Mouse (Mus musculus): Measurements from ENCODE around the gene Olfr12. TPM values are rescaled to one million over a fixed set of nuclear protein-coding genes. Genes with fewer than 3 reads are reported as not detected.

Olfr12 gene
- polyA plus RNA-seq, 1 experiment from 2014 or later = not detected

DNA sequence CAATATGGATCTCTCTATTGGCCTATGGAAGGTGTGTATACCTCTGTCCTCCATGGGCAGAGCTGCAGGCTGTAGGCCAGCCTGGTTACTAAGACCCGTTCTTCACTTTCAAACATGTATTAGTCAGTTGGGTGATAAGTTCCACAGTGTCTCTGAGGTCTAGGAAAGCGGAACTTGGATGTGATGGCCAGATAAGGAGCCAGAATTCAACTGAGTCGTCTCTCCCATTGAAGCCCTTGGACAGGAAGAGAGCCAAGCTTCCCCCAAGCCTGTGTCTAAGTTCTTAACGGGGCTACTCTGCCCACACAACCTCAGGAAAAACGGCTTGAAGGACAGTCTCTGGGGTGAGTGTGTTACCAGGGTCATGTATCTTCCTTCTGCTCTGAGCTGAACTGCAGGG lies 41.8 kb downstream of the Olfr12 start:
- 75% methylated on average over 5 of the region's 5 CpGs for WGBS

DNA sequence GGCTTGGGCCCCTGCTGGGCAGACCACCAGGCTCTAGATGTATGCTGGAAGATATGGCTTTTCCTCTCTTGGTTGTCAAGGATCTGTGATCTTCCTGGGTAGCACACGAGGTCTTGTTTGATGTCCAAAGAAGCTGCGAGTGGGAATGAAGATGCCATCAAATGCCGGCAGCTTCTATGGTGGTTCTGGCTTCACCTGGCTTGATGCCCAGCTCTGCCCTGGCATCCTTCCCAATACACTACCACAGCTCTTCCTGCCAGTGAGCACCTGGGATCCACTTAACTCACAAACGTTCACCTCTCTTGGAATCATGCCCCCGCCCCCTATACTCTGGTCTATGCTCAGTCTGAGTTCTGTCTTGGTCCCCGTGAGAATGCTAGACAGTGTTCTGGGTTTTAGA lies 49.5 kb downstream of the Olfr12 start:
- H3K36me3 ChIP-seq (replicated peaks) = no peaks in the 10 kb centered on the region
- H3K27ac ChIP-seq = no peak overlapping the region
- no peaks in the 10 kb centered on the region for H3K4me1 ChIP-seq
- H3K9me3 ChIP-seq = no peaks in the 10 kb centered on the region
- no peaks in the 10 kb centered on the region for H3K27me3 ChIP-seq (replicated peaks)
- no peak for ATAC-seq (replicated peaks)
- WGBS = 82% methylated on average over 6 of the region's 6 CpGs
- no peak overlapping the region for H3K9ac ChIP-seq
- H3K4me3 ChIP-seq = no peak overlapping the region
- no peak overlapping the region for H3K4me2 ChIP-seq

More for the DNA sequence above, 41.8 kb downstream of the Olfr12 start:
- Histone ChIP-seq H3K27ac (no peak overlapping the region), H3K4me3 (no peak overlapping the region), H3K4me1 (no peaks in the 10 kb centered on the region), H3K27me3 (replicated peaks) (no peaks in the 10 kb centered on the region), H3K36me3 (replicated peaks) (no peaks in the 10 kb centered on the region), H3K4me2 (no peak overlapping the region), H3K9me3 (no peaks in the 10 kb centered on the region), H3K9ac (no peak overlapping the region)
- no peak for ATAC-seq (replicated peaks)

GRCm38 (mm10) chr1:92669430-92669829 lies 51.8 kb downstream of the Olfr12 start:
- Histone ChIP-seq H3K4me3 (no peak overlapping the region), H3K4me1 (no peaks in the 10 kb centered on the region), H3K27ac (no peak overlapping the region), H3K27me3 (replicated peaks) (no peaks in the 10 kb centered on the region), H3K36me3 (replicated peaks) (no peaks in the 10 kb centered on the region), H3K9me3 (no peaks in the 10 kb centered on the region), H3K4me2 (no peak overlapping the region), H3K9ac (no peak overlapping the region)
- WGBS = 93% methylated on average over 3 of the region's 3 CpGs
- no peak for ATAC-seq (replicated peaks)

- Histone ChIP-seq H3K9me3 (no peaks in the 10 kb centered on the region), H3K36me3 (replicated peaks) (no peaks in the 10 kb centered on the region), H3K9ac (no peak overlapping the region), H3K27ac (no peak overlapping the region), H3K4me2 (no peak overlapping the region), H3K27me3 (replicated peaks) (no peaks in the 10 kb centered on the region), H3K4me1 (no peaks in the 10 kb centered on the region), H3K4me3 (no peak overlapping the region)
- ATAC-seq (replicated peaks) = no peak
- 92% methylated on average over 4 of the region's 4 CpGs for WGBS
Observed at GRCm38 (mm10) chr1:92671326-92671725, 53.7 kb downstream of the Olfr12 start.

Other genes starting within 250 kb of the Olfr12 start
- 303 and 308 TPM in 2 replicates for gene Ndufa10, start 143.9 kb upstream of the Olfr12 start, polyA plus RNA-seq (2015; fragmentation: Nextera tagmentation; extraction: Ambion mirVana)
- gene Olfr1416, start 132.7 kb upstream of the Olfr12 start, polyA plus RNA-seq (2015; fragmentation: Nextera tagmentation; extraction: Ambion mirVana) = not detected in 2 replicates
- not detected in 2 replicates for gene Olfr1415, start 121.7 kb upstream of the Olfr12 start, polyA plus RNA-seq (2015; fragmentation: Nextera tagmentation; extraction: Ambion mirVana)
- not detected in 2 replicates for gene Olfr1414, start 99.1 kb upstream of the Olfr12 start, polyA plus RNA-seq (2015; fragmentation: Nextera tagmentation; extraction: Ambion mirVana)
- not detected in 2 replicates for gene Olfr1413, start 46.5 kb upstream of the Olfr12 start, polyA plus RNA-seq (2015; fragmentation: Nextera tagmentation; extraction: Ambion mirVana)
- gene Olfr1412, start 32.0 kb upstream of the Olfr12 start, polyA plus RNA-seq (2015; fragmentation: Nextera tagmentation; extraction: Ambion mirVana) = not detected in 2 replicates
- not detected in 2 replicates for gene Olfr1411, start 23.4 kb upstream of the Olfr12 start, polyA plus RNA-seq (2015; fragmentation: Nextera tagmentation; extraction: Ambion mirVana)
- gene Olfr1410, start 12.0 kb upstream of the Olfr12 start, polyA plus RNA-seq (2015; fragmentation: Nextera tagmentation; extraction: Ambion mirVana) = not detected in 2 replicates
- gene Cops9, start 24.2 kb downstream of the Olfr12 start, polyA plus RNA-seq (2015; fragmentation: Nextera tagmentation; extraction: Ambion mirVana) = 526 and 562 TPM in 2 replicates
- gene Otos, start 31.1 kb downstream of the Olfr12 start, polyA plus RNA-seq (2015; fragmentation: Nextera tagmentation; extraction: Ambion mirVana) = 0.35 TPM in 1 of 2 replicates, not detected in the other
- 62.3 and 66.1 TPM in 2 replicates for gene Gpc1, start 213.9 kb downstream of the Olfr12 start, polyA plus RNA-seq (2015; fragmentation: Nextera tagmentation; extraction: Ambion mirVana)

All from midbrain, embryonic 15.5 days (tissue).